Mouse (Mus musculus) neural tube, embryonic 13.5 days (tissue): ENCODE data around the gene Tcp10c. TPM values are rescaled to one million over a fixed set of nuclear protein-coding genes. Genes with fewer than 3 reads are reported as not detected.
"Not testable (repeated sequence)": the region's sequence is repeated elsewhere in the genome, so short reads cannot be mapped to it uniquely, and the experiment has no call there.

Experiments
- ATAC-seq: fragments of 200-750 bp; cut with Nextera tagmentation; 2 replicates; pipeline ENCODE4 v1.8.0; 2017; ENCODE audit warnings: low read depth, mild to moderate bottlenecking, moderate TSS enrichment, moderate library complexity
- H3K27ac ChIP-seq: fragments of 300-500 bp; sonication (generic); replicated peaks from 2 replicates; pipeline ENCODE4 v1.5.1; 2015; ENCODE audit warnings: moderate library complexity, mild to moderate bottlenecking, inconsistent platforms
- H3K27me3 ChIP-seq: fragments of 300-500 bp; sonication (generic); 2 replicates; pipeline ENCODE4 v1.6.1; 2015; ENCODE audit warnings: mild to moderate bottlenecking, inconsistent platforms
- H3K36me3 ChIP-seq: fragments of 300-500 bp; sonication (generic); 2 replicates; pipeline ENCODE4 v1.6.1; 2015; ENCODE audit warnings: mild to moderate bottlenecking, inconsistent platforms
- H3K4me1 ChIP-seq: fragments of 300-500 bp; sonication (generic); replicated peaks from 2 replicates; pipeline ENCODE4 v1.6.1; 2015; ENCODE audit warnings: inconsistent platforms
- H3K4me2 ChIP-seq: fragments of 300-500 bp; sonication (generic); 2 replicates; pipeline ENCODE4 v1.6.1; 2015; ENCODE audit warnings: inconsistent platforms, mild to moderate bottlenecking, moderate library complexity
- H3K4me3 ChIP-seq: fragments of 300-500 bp; sonication (generic); 2 replicates; pipeline ENCODE4 v1.5.1; 2015; ENCODE audit warnings: mild to moderate bottlenecking, inconsistent platforms
- H3K9ac ChIP-seq: fragments of 300-500 bp; sonication (generic); 2 replicates; pipeline ENCODE4 v1.6.1; 2015; ENCODE audit warnings: moderate library complexity, mild to moderate bottlenecking, inconsistent platforms
- H3K9me3 ChIP-seq: fragments of 300-500 bp; sonication (generic); 2 replicates; pipeline ENCODE4 v1.6.1; 2016; ENCODE audit warnings: inconsistent platforms
- WGBS: fragments of 180-500 bp; shearing (Covaris S2); methylation state at CpG from one replicate; pipeline ENCODE4 v1.1.7; 2015; 5-methylcytosine and 5-hydroxymethylcytosine counted together
- polyA plus RNA-seq: library from polyadenylated mRNA; unstranded; fragments of >200 nt; fragmentation: Nextera tagmentation; extraction: Ambion mirVana; gene quantifications from 2 replicates; pipeline ENCODE4 v1.2.1, GENCODE M21; 2015

Tcp10c gene
- polyA plus RNA-seq, 1 experiment from 2014 or later, result 0.17 TPM

DNA sequence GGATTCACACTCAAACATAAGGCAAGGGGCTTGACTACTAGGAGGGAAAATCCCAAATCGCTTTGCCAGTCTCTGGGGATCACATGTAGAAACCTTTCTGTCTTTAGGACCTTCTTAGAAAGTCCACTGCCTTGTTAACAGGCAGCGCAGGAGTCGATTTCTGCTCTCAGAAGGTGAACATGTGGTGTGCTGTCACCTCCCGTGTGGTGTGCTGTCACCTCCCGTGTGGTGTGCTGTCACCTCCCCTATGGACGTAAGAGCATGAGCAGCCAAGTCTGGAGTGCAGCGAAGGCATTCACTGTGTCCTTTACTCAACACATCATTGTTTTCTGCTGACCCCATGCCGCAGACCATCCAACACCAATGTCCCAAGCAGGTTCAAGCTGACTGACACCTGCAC, 1.1 kb upstream of the Tcp10c start:
- peaks cover 23% of the 10 kb centered on the region for H3K9me3 ChIP-seq
- H3K27me3 ChIP-seq, H3K4me2 ChIP-seq, H3K4me3 ChIP-seq, ATAC-seq, H3K9ac ChIP-seq, H3K4me1 ChIP-seq, H3K36me3 ChIP-seq, H3K27ac ChIP-seq: not testable (repeated sequence)
- 89% methylated on average over 8 of the region's 8 CpGs for WGBS

DNA sequence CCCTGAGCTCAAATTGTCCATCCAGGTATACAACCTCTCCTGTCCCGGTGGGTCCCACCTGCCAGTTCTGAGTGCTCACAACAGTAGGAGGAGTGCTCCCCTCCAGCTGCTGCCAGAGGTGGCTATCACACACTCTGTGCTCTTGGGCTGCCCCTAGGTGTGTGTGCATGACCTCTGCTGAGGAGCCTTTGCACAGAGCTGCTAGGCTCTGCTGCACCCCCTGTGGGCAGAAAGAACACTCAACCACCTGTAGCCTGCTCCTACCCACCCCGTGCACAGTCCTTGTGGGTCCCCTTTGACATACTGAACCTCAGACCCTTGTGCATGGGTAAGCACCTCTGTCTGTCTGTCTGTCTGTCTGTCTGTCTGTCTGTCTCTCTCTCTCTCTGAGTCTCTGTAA, 8.1 kb downstream of the Tcp10c start:
- H3K36me3 ChIP-seq, H3K4me1 ChIP-seq, H3K4me2 ChIP-seq, H3K4me3 ChIP-seq, H3K9ac ChIP-seq, H3K27ac ChIP-seq, H3K27me3 ChIP-seq: not testable (repeated sequence)
- 87% methylated on average over 2 of the region's 2 CpGs for WGBS
- H3K9me3 ChIP-seq, result peaks cover 12% of the 10 kb centered on the region
- ATAC-seq, result peak; percentile 40; the same call in 1 of the 2 replicates

DNA sequence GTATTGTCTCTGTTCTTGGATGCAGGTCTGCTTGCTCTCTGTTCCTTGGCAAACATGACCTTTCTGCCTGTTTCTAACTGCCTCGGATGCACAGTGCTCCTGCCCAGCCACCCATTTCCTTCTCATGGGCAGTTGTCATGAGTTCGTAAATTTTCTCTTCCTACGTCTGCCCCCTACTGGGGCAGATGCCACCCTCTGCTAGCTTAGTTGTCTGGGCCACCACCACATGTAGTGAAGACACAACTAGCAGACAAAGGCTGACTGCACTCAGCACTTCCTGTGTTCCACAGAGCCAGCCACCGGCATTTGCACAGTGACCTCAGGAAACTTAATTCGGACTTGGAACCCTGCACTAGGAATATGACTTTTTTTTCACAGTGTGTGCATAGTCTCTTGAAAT, 9.4 kb downstream of the Tcp10c start:
- not testable (repeated sequence) for H3K4me2 ChIP-seq, H3K4me3 ChIP-seq, H3K4me1 ChIP-seq, H3K27ac ChIP-seq, ATAC-seq, H3K36me3 ChIP-seq, H3K9ac ChIP-seq, H3K27me3 ChIP-seq
- H3K9me3 ChIP-seq, result peaks cover 16% of the 10 kb centered on the region
- WGBS, result 95% methylated on average over 4 of the region's 5 CpGs

DNA sequence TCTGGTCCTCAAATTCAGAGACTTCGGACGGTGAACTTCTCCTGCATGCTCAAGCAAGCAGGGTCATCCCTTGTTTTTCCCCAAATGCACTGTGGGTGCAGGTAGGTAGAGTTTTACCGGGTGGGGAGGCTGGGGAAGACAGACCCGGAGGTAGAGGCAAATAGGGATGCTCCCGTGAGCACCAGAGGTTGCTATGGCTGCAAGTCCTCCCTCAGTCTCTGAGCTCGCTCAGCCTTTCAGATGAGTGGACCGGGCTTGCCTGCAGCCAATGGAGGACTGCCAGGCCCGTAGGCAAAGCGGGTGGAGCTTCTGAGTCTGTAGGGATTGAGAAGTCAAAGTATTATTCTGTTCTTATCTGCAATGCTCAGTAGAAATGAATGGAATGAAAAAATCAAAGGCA, 9.8 kb downstream of the Tcp10c start:
- WGBS, result 88% methylated on average over 9 of the region's 9 CpGs
- not testable (repeated sequence) for H3K4me1 ChIP-seq, H3K27ac ChIP-seq, ATAC-seq, H3K27me3 ChIP-seq, H3K4me2 ChIP-seq, H3K9ac ChIP-seq, H3K36me3 ChIP-seq, H3K4me3 ChIP-seq
- peaks cover 17% of the 10 kb centered on the region for H3K9me3 ChIP-seq

DNA sequence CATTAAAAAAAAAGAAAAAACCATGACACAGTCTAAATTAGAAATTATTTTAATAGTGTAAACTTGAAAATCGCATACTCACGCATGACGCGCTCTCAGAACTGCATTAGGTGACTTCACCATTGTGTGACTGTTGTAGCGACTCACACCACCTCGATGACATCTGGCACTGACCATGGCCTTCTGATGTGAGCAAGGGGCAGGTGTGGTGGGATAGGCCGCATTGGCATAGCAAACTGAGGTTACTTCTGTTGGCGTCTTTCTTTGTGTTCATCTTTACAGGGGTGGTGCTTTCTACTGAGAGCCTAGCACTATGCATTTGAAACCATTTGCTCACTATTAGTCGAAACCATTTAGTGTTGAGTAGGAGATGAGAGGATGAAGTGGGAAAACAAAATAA, 12.8 kb downstream of the Tcp10c start:
- not testable (repeated sequence) for H3K4me3 ChIP-seq, ATAC-seq, H3K9ac ChIP-seq, H3K27ac ChIP-seq, H3K27me3 ChIP-seq, H3K4me1 ChIP-seq, H3K4me2 ChIP-seq, H3K36me3 ChIP-seq
- WGBS, result 93% methylated on average over 9 of the region's 9 CpGs
- H3K9me3 ChIP-seq, result peaks cover 23% of the 10 kb centered on the region

DNA sequence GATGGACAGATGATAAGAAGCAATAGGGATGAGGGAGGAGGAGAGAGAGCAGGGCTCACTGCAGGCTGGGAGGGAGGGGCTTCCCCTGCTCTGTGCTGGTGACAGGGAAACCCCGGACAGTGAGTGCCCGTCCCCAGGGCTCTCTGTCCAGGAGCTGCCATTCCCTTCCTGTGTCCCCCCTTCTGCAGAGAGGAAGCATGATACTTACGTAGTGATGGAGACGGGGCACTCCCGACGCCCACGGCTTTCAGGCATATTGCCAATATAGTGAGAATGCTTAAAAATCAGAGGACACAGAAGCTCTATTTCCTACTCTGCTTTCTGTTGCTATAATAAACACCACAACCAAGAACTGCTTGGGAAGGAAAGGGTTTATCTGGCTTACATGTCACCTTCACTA, 14.3 kb downstream of the Tcp10c start:
- not testable (repeated sequence) for H3K27ac ChIP-seq, H3K4me2 ChIP-seq, H3K4me3 ChIP-seq, H3K36me3 ChIP-seq, H3K4me1 ChIP-seq, H3K27me3 ChIP-seq, ATAC-seq, H3K9ac ChIP-seq
- 96% methylated on average over 7 of the region's 7 CpGs for WGBS
- peaks cover 23% of the 10 kb centered on the region for H3K9me3 ChIP-seq

DNA sequence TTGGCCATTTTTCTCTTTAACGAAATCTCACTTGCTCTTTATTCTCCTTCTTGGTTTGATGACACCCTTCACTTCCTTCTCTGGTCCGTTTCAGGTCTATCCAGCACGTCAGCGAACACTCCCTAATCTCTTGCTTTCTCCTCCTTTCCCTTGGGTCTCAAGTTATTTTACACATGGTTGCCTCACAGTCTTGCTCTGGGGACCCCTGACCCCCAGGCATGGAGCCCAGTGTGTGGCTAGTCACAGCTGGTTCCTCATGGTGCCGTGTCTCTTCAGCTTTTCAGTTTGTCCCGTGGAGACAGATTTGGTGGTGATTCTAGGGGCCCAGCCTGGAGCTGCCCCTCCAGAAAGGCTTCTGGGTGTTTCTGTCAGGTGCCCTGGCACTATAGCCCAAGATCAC, 16.4 kb downstream of the Tcp10c start:
- not testable (repeated sequence) for H3K9ac ChIP-seq, H3K4me2 ChIP-seq, H3K4me1 ChIP-seq, ATAC-seq, H3K27me3 ChIP-seq, H3K4me3 ChIP-seq, H3K36me3 ChIP-seq, H3K27ac ChIP-seq
- WGBS, result 83% methylated on average over 6 of the region's 6 CpGs
- peaks cover 20% of the 10 kb centered on the region for H3K9me3 ChIP-seq

DNA sequence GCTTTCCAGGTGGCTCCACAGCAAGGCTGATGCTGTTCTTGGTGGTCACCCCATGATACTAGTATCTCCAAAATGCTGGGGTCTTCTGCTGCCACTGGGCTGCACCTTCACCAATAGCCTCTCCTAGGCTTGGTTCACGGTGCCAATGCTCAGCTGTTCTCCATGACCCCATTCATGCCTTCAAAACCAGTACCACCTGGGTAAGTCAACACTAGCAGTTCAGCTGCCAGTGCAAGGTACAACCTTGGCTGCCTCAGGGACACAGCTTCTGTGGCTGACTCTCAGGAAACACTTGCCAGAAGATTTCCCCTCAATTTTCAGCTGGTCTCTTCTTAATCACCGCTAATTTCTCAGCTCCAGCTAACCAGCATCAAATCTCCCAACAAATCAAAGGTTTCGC, 24.0 kb downstream of the Tcp10c start:
- H3K4me1 ChIP-seq, H3K36me3 ChIP-seq, H3K27ac ChIP-seq, H3K27me3 ChIP-seq, H3K9ac ChIP-seq, H3K4me3 ChIP-seq, H3K4me2 ChIP-seq, ATAC-seq: not testable (repeated sequence)
- 88% methylated on average over 3 of the region's 3 CpGs for WGBS
- peaks cover 19% of the 10 kb centered on the region for H3K9me3 ChIP-seq

DNA sequence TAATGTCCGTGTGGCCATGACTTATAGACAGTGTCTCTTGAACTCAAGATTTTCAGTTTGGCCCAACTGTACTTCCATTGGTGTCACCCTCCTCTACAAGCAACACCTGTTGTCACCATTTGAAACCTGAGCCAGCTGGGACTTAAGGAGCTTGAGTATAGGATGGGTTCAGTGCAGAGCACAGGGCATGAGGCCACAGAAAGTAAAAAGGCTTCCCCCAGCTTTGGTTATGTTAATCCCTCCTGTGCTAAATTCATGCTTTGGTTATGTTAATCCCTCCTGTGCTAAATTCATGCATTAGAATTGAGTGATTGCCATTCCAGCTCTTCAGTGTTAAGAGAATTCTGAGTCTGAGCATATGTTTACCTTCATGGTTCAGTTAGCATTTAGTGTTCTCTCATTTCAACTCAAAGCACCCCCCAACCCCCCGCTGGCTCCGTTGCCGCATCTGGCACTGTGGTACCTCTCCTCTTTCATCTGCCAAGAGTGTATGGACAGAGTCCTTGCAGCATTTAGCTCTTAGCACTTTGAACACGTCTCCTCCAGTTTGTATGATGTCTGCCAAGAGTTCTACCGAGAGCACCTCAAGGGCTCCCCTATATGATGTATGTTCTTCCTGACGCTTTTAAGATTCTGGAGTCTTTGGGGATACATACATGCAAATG, 25.7 kb downstream of the Tcp10c start:
- 83% methylated on average over 7 of the region's 7 CpGs for WGBS
- not testable (repeated sequence) for H3K36me3 ChIP-seq, H3K4me2 ChIP-seq, H3K4me3 ChIP-seq, H3K27ac ChIP-seq, H3K4me1 ChIP-seq, H3K9ac ChIP-seq, ATAC-seq, H3K27me3 ChIP-seq
- H3K9me3 ChIP-seq, result peaks cover 19% of the 10 kb centered on the region

DNA sequence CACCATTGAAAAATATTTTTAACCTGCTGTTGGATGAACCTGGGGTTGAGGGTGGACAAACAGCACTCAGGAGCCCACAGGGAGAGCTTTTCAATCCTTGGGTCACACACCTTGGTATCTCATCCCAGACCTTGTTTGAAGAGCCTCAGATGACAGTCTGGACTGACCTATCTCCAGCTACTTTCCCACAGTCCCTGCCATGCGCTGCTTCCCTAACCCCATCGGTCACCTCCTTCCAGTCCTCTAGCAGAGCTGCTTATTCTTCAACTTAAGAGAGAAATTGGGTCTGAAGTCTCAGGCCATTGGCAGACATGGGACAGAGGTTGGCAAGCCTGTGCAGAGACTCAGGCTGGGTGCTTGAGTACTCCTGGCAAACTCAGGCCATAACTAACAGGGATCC, 26.9 kb downstream of the Tcp10c start:
- not testable (repeated sequence) for H3K9ac ChIP-seq, ATAC-seq, H3K36me3 ChIP-seq, H3K4me3 ChIP-seq, H3K4me2 ChIP-seq, H3K4me1 ChIP-seq, H3K27ac ChIP-seq, H3K27me3 ChIP-seq
- WGBS, result 93% methylated on average over 2 of the region's 2 CpGs
- peaks cover 19% of the 10 kb centered on the region for H3K9me3 ChIP-seq

DNA sequence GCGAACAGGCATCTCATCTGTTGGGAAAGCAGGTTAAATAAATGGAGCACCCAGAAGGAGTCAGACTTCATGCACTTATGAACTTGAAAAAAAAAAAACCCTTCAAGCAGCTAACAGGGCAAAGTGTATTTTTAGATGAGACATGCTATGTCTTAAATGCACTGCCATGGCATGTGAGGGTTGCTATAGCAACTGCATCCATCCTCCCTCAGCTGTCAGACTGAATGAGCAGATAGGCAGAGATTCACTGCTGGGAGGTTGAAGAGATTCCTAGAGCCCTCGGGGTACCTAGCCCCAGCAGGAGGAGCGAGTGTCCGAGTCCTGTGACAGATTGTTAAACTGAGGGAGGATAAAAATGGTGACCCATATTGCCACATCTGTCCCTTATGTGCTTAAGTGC, 36.6 kb downstream of the Tcp10c start:
- H3K4me2 ChIP-seq, H3K27me3 ChIP-seq, H3K4me1 ChIP-seq, H3K27ac ChIP-seq, H3K9ac ChIP-seq, H3K36me3 ChIP-seq, H3K4me3 ChIP-seq: not testable (repeated sequence)
- H3K9me3 ChIP-seq, result peaks cover 19% of the 10 kb centered on the region
- ATAC-seq, result peak; percentile 62; the same call in 1 of the 2 replicates
- 75% methylated on average over 1 of the region's 4 CpGs for WGBS

DNA sequence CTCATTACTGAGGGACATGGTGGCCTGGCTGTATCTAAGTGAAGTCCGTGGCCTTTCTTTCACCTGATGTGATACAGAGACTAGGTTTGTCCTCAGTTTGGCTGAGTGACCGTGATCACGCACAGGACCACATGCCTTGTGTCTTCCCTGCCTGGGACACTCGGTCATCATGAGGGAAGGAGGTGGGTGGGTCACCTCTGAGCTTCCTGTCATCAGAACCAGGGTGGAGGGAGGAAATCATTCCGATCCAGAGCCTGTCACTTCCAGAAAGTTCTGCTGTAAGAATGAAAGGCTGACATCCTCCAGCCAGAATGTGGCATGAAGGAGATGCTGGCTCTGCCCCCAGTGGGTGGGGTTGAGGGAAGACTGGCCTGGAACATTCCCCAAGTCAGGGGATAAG, 45.6 kb downstream of the Tcp10c start:
- 89% methylated on average over 4 of the region's 5 CpGs for WGBS
- not testable (repeated sequence) for H3K27me3 ChIP-seq, H3K4me3 ChIP-seq, H3K4me1 ChIP-seq, H3K4me2 ChIP-seq, H3K27ac ChIP-seq, H3K36me3 ChIP-seq, H3K9ac ChIP-seq, ATAC-seq
- H3K9me3 ChIP-seq, result peaks cover 33% of the 10 kb centered on the region

DNA sequence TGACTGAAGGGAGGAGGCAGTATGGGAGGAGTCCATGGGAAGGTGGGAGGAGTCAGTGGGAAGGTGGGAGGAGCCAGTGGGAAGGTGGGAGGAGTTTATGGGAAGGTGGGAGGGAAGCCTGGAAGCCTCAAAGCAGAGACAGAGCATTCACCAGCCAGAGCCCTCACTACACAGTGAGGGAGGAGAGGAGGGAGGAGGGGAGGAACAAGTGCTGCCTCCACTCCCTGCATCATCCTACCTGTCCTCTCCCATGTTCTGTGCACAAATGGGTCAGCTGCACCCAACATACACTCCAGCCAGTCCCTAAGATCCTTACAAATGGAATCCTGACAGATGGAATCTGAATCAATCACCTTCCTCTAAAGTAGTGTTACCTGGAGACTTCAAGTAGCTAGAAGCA, 47.7 kb downstream of the Tcp10c start:
- not testable (repeated sequence) for H3K27me3 ChIP-seq, H3K9ac ChIP-seq, H3K36me3 ChIP-seq, H3K4me2 ChIP-seq, H3K4me1 ChIP-seq, H3K27ac ChIP-seq, H3K4me3 ChIP-seq
- peaks cover 27% of the 10 kb centered on the region for H3K9me3 ChIP-seq
- peak; percentile 43; the same call in 1 of the 2 replicates for ATAC-seq
